In genomic region chr1:134682460-134682859, GRCm38 (mm10) we compare ENCODE assay signal across 14 mouse cellular contexts. TPM values are rescaled to one million over a fixed set of nuclear protein-coding genes. Genes with fewer than 3 reads are reported as not detected.
A peak's percentile ranks its signal among the peaks of the same experiment; 100 is the strongest.
DNase-seq lines count a peak whose midpoint lies in the region; ATAC-seq lines count a peak whose summit lies in the region.
"Had no signal": no experiment of that assay in that cellular context is flagged by ENCODE, and none has a peak within 500 bp of the region (broad histone marks: within the 10 kb centered on the region; RNA-seq: fewer than 3 reads in every experiment).

No protein-coding gene starts in this region.

- no peaks in the 10 kb centered on the region for H3K36me3 ChIP-seq in limb, embryonic 11.5 days (ENCODE audit: control insufficient read depth, insufficient read depth, low read length)
- H3K36me3 ChIP-seq in limb, embryonic 10.5 days: no peaks in the 10 kb centered on the region
- no peaks in the 10 kb centered on the region for H3K36me3 ChIP-seq in neural tube, embryonic 14.5 days (ENCODE audit: control insufficient read depth, insufficient read depth, low read length)
- H3K36me3 ChIP-seq in liver, embryonic 11.5 days (ENCODE audit: control insufficient read depth, insufficient read depth, low read length): no peaks in the 10 kb centered on the region
- H3K36me3 ChIP-seq: heart, embryonic 10.5 days had no signal

- no peak overlapping the region for H3K4me2 ChIP-seq in limb, embryonic 11.5 days (ENCODE audit: low read depth, severe bottlenecking)
- H3K4me2 ChIP-seq in neural tube, embryonic 14.5 days (ENCODE audit: low read depth, low read length): no peak overlapping the region
- no peak overlapping the region for H3K4me2 ChIP-seq in liver, embryonic 11.5 days
- H3K4me2 ChIP-seq: lung, embryonic 14.5 days had no signal

- H3K27me3 ChIP-seq in limb, embryonic 11.5 days (ENCODE audit: control insufficient read depth, insufficient read depth, low read length): no peaks in the 10 kb centered on the region
- H3K27me3 ChIP-seq in limb, embryonic 10.5 days (ENCODE audit: low read depth, poor library complexity, severe bottlenecking): no peaks in the 10 kb centered on the region
- no peaks in the 10 kb centered on the region for H3K27me3 ChIP-seq in neural tube, embryonic 14.5 days (ENCODE audit: control insufficient read depth, insufficient read depth, low read length)
- H3K27me3 ChIP-seq in liver, embryonic 11.5 days (replicated peaks; ENCODE audit: control insufficient read depth, insufficient read depth, low read length): peaks cover 6% of the 10 kb centered on the region; the same call in 1 of the 2 replicates

- WGBS in limb, embryonic 11.5 days: 33% methylated on average over 9 of the region's 9 CpGs
- 51% methylated on average over 9 of the region's 9 CpGs for WGBS in limb, embryonic 10.5 days
- 49% methylated on average over 9 of the region's 9 CpGs for WGBS in neural tube, embryonic 14.5 days
- WGBS in liver, embryonic 11.5 days: 50% methylated on average over 9 of the region's 9 CpGs

- no peak overlapping the region for H3K9ac ChIP-seq in limb, embryonic 11.5 days (ENCODE audit: low read length)
- H3K9ac ChIP-seq in neural tube, embryonic 14.5 days (replicated peaks; ENCODE audit: low read depth, low read length): no peak overlapping the region
- no peak overlapping the region for H3K9ac ChIP-seq in liver, embryonic 11.5 days (ENCODE audit: low read depth, low read length)
- H3K9ac ChIP-seq: lung, embryonic 14.5 days had no signal

- H3K4me1 ChIP-seq in limb, embryonic 11.5 days (ENCODE audit: control insufficient read depth, insufficient read depth, low read length): no peaks in the 10 kb centered on the region
- H3K4me1 ChIP-seq in limb, embryonic 10.5 days: peaks cover 14% of the 10 kb centered on the region
- H3K4me1 ChIP-seq in neural tube, embryonic 14.5 days (ENCODE audit: control insufficient read depth, insufficient read depth, low read length): no peaks in the 10 kb centered on the region
- H3K4me1 ChIP-seq in liver, embryonic 11.5 days (replicated peaks; ENCODE audit: control insufficient read depth, insufficient read depth, low read length): no peaks in the 10 kb centered on the region

- H3K27ac ChIP-seq in limb, embryonic 11.5 days (replicated peaks; ENCODE audit: low read depth, low read length): no peak overlapping the region
- no peak overlapping the region for H3K27ac ChIP-seq in limb, embryonic 10.5 days
- 0 out of 2 replicates have a peak overlapping the region, but pooled peaks have one; percentile 23 for H3K27ac ChIP-seq in neural tube, embryonic 14.5 days (ENCODE audit: low read depth, low read length)
- H3K27ac ChIP-seq in liver, embryonic 11.5 days (ENCODE audit: low read depth, low read length): no peak overlapping the region
- H3K27ac ChIP-seq: heart, embryonic 10.5 days; layer of hippocampus, adult 2 months had no signal

- peak; percentile 74 for ATAC-seq in frontal cortex, adult (ENCODE audit: low TSS enrichment)
- no peak for ATAC-seq in limb, embryonic 11.5 days (ENCODE audit: insufficient number of reproducible peaks, low FRiP score, low TSS enrichment, low read depth)
- ATAC-seq in neural tube, embryonic 14.5 days (ENCODE audit: low read depth): peak; percentile 52; the same call in 1 of the 2 replicates
- ATAC-seq in liver, embryonic 11.5 days (replicated peaks; ENCODE audit: low FRiP score): no peak

- H3K9me3 ChIP-seq in limb, embryonic 11.5 days (ENCODE audit: control insufficient read depth, low read length): no peaks in the 10 kb centered on the region
- no peaks in the 10 kb centered on the region for H3K9me3 ChIP-seq in limb, embryonic 10.5 days (replicated peaks)
- H3K9me3 ChIP-seq in neural tube, embryonic 14.5 days (ENCODE audit: control insufficient read depth, low read length): no peaks in the 10 kb centered on the region
- no peaks in the 10 kb centered on the region for H3K9me3 ChIP-seq in liver, embryonic 11.5 days (ENCODE audit: control insufficient read depth, low read length)
- H3K9me3 ChIP-seq: heart, embryonic 10.5 days had no signal

- DNase-seq in frontal cortex, postnatal 25 days (ENCODE audit: low spot score in 2 of 2): no peak
- DNase-seq in limb, embryonic 11.5 days (ENCODE audit: low spot score): peak; percentile 39
- no peak for DNase-seq in limb, embryonic 10.5 days (ENCODE audit: low spot score)
- DNase-seq in forelimb bud, embryonic 11.5 days (ENCODE audit: low read depth, low spot score): peak; percentile 34
- DNase-seq in testis, postnatal 10 days (ENCODE audit: low spot score): no peak
- DNase-seq in liver, embryonic 11.5 days (ENCODE audit: low spot score): no peak
- DNase-seq: cerebellum, postnatal 10 days; gastrocnemius, postnatal 10 days; kidney, adult 11 months; lung, embryonic 14.5 days had no signal

- H3K4me3 ChIP-seq in limb, embryonic 11.5 days (ENCODE audit: low read depth, low read length): no peak overlapping the region
- H3K4me3 ChIP-seq in limb, embryonic 10.5 days: no peak overlapping the region
- no peak overlapping the region for H3K4me3 ChIP-seq in neural tube, embryonic 14.5 days (ENCODE audit: low read depth, low read length)
- H3K4me3 ChIP-seq in liver, embryonic 11.5 days (ENCODE audit: low read depth, low read length): no peak overlapping the region
- H3K4me3 ChIP-seq: heart, embryonic 10.5 days; layer of hippocampus, adult 2 months had no signal

RNA-seq across cellular contexts. Expression of gene Syt2, which starts 36.0 kb away (rescaled TPM):
- polyA plus RNA-seq in limb, embryonic 11.5 days (2014; fragmentation: Nextera tagmentation; extraction: Ambion mirVana): 0.28 and 0.79 TPM in 2 replicates
- polyA plus RNA-seq in limb, embryonic 10.5 days (2016; fragmentation: Nextera tagmentation; extraction: Ambion mirVana): 0.04 and 0.06 TPM in 2 replicates
- polyA plus RNA-seq in neural tube, embryonic 14.5 days (2014; fragmentation: Nextera tagmentation; extraction: Ambion mirVana): 15.6 and 18.3 TPM in 2 replicates
- polyA plus RNA-seq in liver, embryonic 11.5 days (2014; fragmentation: Nextera tagmentation; extraction: Ambion mirVana): 0.12 and 0.22 TPM in 2 replicates

Comparison
In these comparisons a context has a peak if more than half of its experiments do, and no peak if none do; other contexts are left out.
1. DNase-seq: peak in limb, embryonic 11.5 days (single experiment) and forelimb bud, embryonic 11.5 days (single experiment); none in frontal cortex, postnatal 25 days (0 of 2), limb, embryonic 10.5 days (single experiment), testis, postnatal 10 days (single experiment) and liver, embryonic 11.5 days (single experiment).
2. ATAC-seq: peak in frontal cortex, adult (single experiment) and neural tube, embryonic 14.5 days (single experiment); none in limb, embryonic 11.5 days (single experiment) and liver, embryonic 11.5 days (single experiment).